Mouse (Mus musculus) MEL (cell line): Measurements from ENCODE around the gene Prss28. TPM values are rescaled to one million over a fixed set of nuclear protein-coding genes. Genes with fewer than 3 reads are reported as not detected.

Experiments
- DNase-seq: peaks from one replicate; pipeline ENCODE4 v3.0.0; 2011; ENCODE audit warnings: low read depth, low spot score
- H3K27ac ChIP-seq: 2 replicates; pipeline ENCODE4 v1.5.1; 2012; ENCODE audit warnings: low read depth, mild to moderate bottlenecking, control low read depth, low read length, moderate library complexity; ENCODE audit not compliant: control insufficient read depth
- H3K27me3 ChIP-seq, 2 experiments: fragments of 150-350 bp in 1 of 2; sonication (generic) in 1 of 2; 2 replicates each; pipeline ENCODE4 v1.6.1; 2012; ENCODE audit warnings: low read length in 2 of 2, mild to moderate bottlenecking in 2 of 2, improper control_type of control experiment in 1 of 2, moderate library complexity in 1 of 2; ENCODE audit not compliant: insufficient read depth in 2 of 2, control insufficient read depth in 1 of 2
- H3K36me3 ChIP-seq, 2 experiments: 2 replicates each; pipeline ENCODE4 v1.6.1; 2012 to 2014; ENCODE audit warnings: low read length in 2 of 2, improper control_type of control experiment in 1 of 2, inconsistent platforms in 1 of 2, mild to moderate bottlenecking in 1 of 2; ENCODE audit not compliant: insufficient read depth in 2 of 2, control insufficient read depth in 1 of 2
- H3K4me1 ChIP-seq, 2 experiments: fragments of 150-350 bp in 1 of 2; sonication (generic) in 1 of 2; 2 replicates each; pipeline ENCODE4 v1.6.1; 2012; ENCODE audit warnings: low read length in 2 of 2, improper control_type of control experiment in 1 of 2, mild to moderate bottlenecking in 1 of 2; ENCODE audit not compliant: insufficient read depth in 2 of 2, control insufficient read depth in 1 of 2
- H3K4me3 ChIP-seq, 2 experiments: fragments of 150-350 bp in 1 of 2; sonication (generic) in 1 of 2; 2 replicates each; pipeline ENCODE4 v1.5.1; 2012; ENCODE audit warnings: low read depth in 2 of 2, low read length in 2 of 2, mild to moderate bottlenecking in 2 of 2, moderate library complexity in 2 of 2, control low read depth in 1 of 2, improper control_type of control experiment in 1 of 2; ENCODE audit not compliant: control insufficient read depth in 1 of 2, insufficient read depth in 1 of 2
- H3K79me2 ChIP-seq: 2 replicates; pipeline ENCODE4 v1.6.1; 2012; ENCODE audit warnings: mild to moderate bottlenecking, low read length, moderate library complexity; ENCODE audit not compliant: control insufficient read depth, poor library complexity, insufficient read depth
- H3K9ac ChIP-seq: 2 replicates; pipeline ENCODE4 v1.6.1; 2012; ENCODE audit warnings: low read depth, mild to moderate bottlenecking, control low read depth, low read length, moderate library complexity; ENCODE audit not compliant: control insufficient read depth, poor library complexity, severe bottlenecking
- H3K9me3 ChIP-seq: fragments of 150-350 bp; sonication (generic); replicated peaks from 2 replicates; pipeline ENCODE4 v1.6.1; 2012; ENCODE audit warnings: mild to moderate bottlenecking, low read length, improper control_type of control experiment, moderate library complexity; ENCODE audit not compliant: insufficient read depth
- BHLHE40 ChIP-seq: IDR thresholded peaks from 2 replicates; pipeline ENCODE4 v1.6.1; 2012; ENCODE audit warnings: low read depth, mild to moderate bottlenecking, inconsistent platforms, low read length, improper control_type of control experiment, borderline replicate concordance
- CHD2 ChIP-seq: IDR thresholded peaks from 2 replicates; pipeline ENCODE4 v1.6.1; 2011; ENCODE audit warnings: low read length, improper control_type of control experiment
- CTCF ChIP-seq, 3 experiments: IDR thresholded peaks in 2 of 3; conservative IDR thresholded peaks in 1 of 3; 2 replicates each; pipeline ENCODE4 v1.5.1; 2011 to 2012; ENCODE audit warnings: low read length in 3 of 3, low read depth in 2 of 3, mild to moderate bottlenecking in 2 of 3, improper control_type of control experiment in 1 of 3, inconsistent platforms in 1 of 3, mixed read lengths in 1 of 3, moderate library complexity in 1 of 3; ENCODE audit not compliant: control insufficient read depth in 1 of 3, insufficient read depth in 1 of 3, poor library complexity in 1 of 3, severe bottlenecking in 1 of 3
- ELF1 ChIP-seq: IDR thresholded peaks from 2 replicates; pipeline ENCODE4 v1.6.1; 2014; ENCODE audit warnings: low read depth, mild to moderate bottlenecking, inconsistent platforms, low read length, improper control_type of control experiment, moderate library complexity
- GATA1 ChIP-seq: IDR thresholded peaks from 2 replicates; pipeline ENCODE4 v1.6.1; 2011; ENCODE audit warnings: low read depth, low read length, improper control_type of control experiment
- HCFC1 ChIP-seq: IDR thresholded peaks from 2 replicates; pipeline ENCODE4 v1.6.1; 2012; ENCODE audit warnings: low read depth, mild to moderate bottlenecking, inconsistent platforms, low read length, improper control_type of control experiment, moderate library complexity
- KAT2A ChIP-seq: conservative IDR thresholded peaks from 2 replicates; pipeline ENCODE4 v1.6.1; 2012; ENCODE audit warnings: low read depth, low read length, improper control_type of control experiment, inconsistent platforms
- MAFK ChIP-seq: IDR thresholded peaks from 2 replicates; pipeline ENCODE4 v1.6.1; 2011; ENCODE audit warnings: low read depth, mild to moderate bottlenecking, low read length, improper control_type of control experiment, borderline replicate concordance
- MAX ChIP-seq: IDR thresholded peaks from 2 replicates; pipeline ENCODE4 v1.6.1; 2011; ENCODE audit warnings: low read length, improper control_type of control experiment
- MYB ChIP-seq: IDR thresholded peaks from 2 replicates; pipeline ENCODE4 v1.6.1; 2011; ENCODE audit warnings: mild to moderate bottlenecking, low read depth, low read length, improper control_type of control experiment
- NELFE ChIP-seq: IDR thresholded peaks from 2 replicates; pipeline ENCODE4 v1.6.1; 2011; ENCODE audit warnings: low read depth, low read length, improper control_type of control experiment
- NRF1 ChIP-seq: IDR thresholded peaks from 2 replicates; pipeline ENCODE4 v1.6.1; 2014; ENCODE audit warnings: low read depth, mild to moderate bottlenecking, inconsistent platforms, low read length, improper control_type of control experiment, moderate library complexity; ENCODE audit not compliant: poor library complexity, insufficient read depth, severe bottlenecking
- RAD21 ChIP-seq: IDR thresholded peaks from 2 replicates; pipeline ENCODE4 v1.6.1; 2011; ENCODE audit warnings: mild to moderate bottlenecking, low read depth, low read length, improper control_type of control experiment
- RCOR1 ChIP-seq: IDR thresholded peaks from 2 replicates; pipeline ENCODE4 v1.6.1; 2012; ENCODE audit warnings: low read depth, mild to moderate bottlenecking, inconsistent platforms, low read length, improper control_type of control experiment
- TAL1 ChIP-seq: IDR thresholded peaks from 2 replicates; pipeline ENCODE4 v1.6.1; 2012; ENCODE audit warnings: mild to moderate bottlenecking, inconsistent platforms, low read length, moderate library complexity, mixed read lengths
- TCF12 ChIP-seq: IDR thresholded peaks from 2 replicates; pipeline ENCODE4 v1.6.1; 2014; ENCODE audit warnings: low read depth, mild to moderate bottlenecking, inconsistent platforms, low read length, improper control_type of control experiment, moderate library complexity
- UBTF ChIP-seq: IDR thresholded peaks from 2 replicates; pipeline ENCODE4 v1.6.1; 2012; ENCODE audit warnings: low read depth, mild to moderate bottlenecking, inconsistent platforms, low read length, improper control_type of control experiment, moderate library complexity, borderline replicate concordance; ENCODE audit not compliant: insufficient read depth
- USF1 ChIP-seq: IDR thresholded peaks from 2 replicates; pipeline ENCODE4 v1.6.1; 2014; ENCODE audit warnings: low read depth, mild to moderate bottlenecking, inconsistent platforms, low read length, improper control_type of control experiment, moderate library complexity
- USF2 ChIP-seq, 2 experiments: IDR thresholded peaks; 2 replicates each; pipeline ENCODE4 v1.6.1; 2011 to 2012; ENCODE audit warnings: improper control_type of control experiment in 2 of 2, low read length in 2 of 2, borderline replicate concordance in 1 of 2, inconsistent platforms in 1 of 2, low read depth in 1 of 2, mild to moderate bottlenecking in 1 of 2; ENCODE audit not compliant: insufficient read depth in 1 of 2
- ZC3H11A ChIP-seq: IDR thresholded peaks from 2 replicates; pipeline ENCODE4 v1.6.1; 2012; ENCODE audit warnings: low read depth, mild to moderate bottlenecking, inconsistent platforms, low read length, improper control_type of control experiment
- ZKSCAN1 ChIP-seq: IDR thresholded peaks from 2 replicates; pipeline ENCODE4 v1.6.1; 2012; ENCODE audit warnings: low read depth, mild to moderate bottlenecking, inconsistent platforms, low read length, improper control_type of control experiment, moderate library complexity
- ZMIZ1 ChIP-seq: IDR thresholded peaks from 2 replicates; pipeline ENCODE4 v1.6.1; 2012; ENCODE audit warnings: low read depth, mild to moderate bottlenecking, inconsistent platforms, low read length, improper control_type of control experiment, moderate library complexity
- ZNF384 ChIP-seq: IDR thresholded peaks from 2 replicates; pipeline ENCODE4 v1.6.1; 2012; ENCODE audit warnings: low read depth, mild to moderate bottlenecking, inconsistent platforms, low read length, improper control_type of control experiment
- polyA plus RNA-seq, 2 experiments: library from polyadenylated mRNA; stranded (reverse) in 1 of 2; unstranded in 1 of 2; fragments of >175 nt in 1 of 2; fragments of >200 nt in 1 of 2; gene quantifications; 2 replicates each; pipeline versions ENCODE4 v1.2.1 to v1.2.4; 2012; ENCODE audit warnings: low replicate concordance in 2 of 2, low read depth in 1 of 2; ENCODE audit not compliant: insufficient read length in 2 of 2, insufficient read depth in 1 of 2, missing spikeins in 1 of 2
- total RNA-seq: library from RNA; depleted of rRNA; stranded (reverse); fragments of 300-350 nt; gene quantifications from 2 replicates; pipeline ENCODE4 v1.2.3, GENCODE M21; 2012

The Prss28 gene
- total and polyA plus RNA-seq, 3 experiments: not detected

- Histone ChIP-seq H3K9ac (no peak within 1 kb of the TSS), H3K4me1 (peaks cover 12 to 25% of the 10 kb centered on the region in 2 experiments), H3K79me2 (no peaks in the 10 kb centered on the region), H3K27ac (no peak within 1 kb of the TSS), H3K27me3 (no peaks in the 10 kb centered on the region; a peak in 2 of 4 replicates), H3K9me3 (no peaks in the 10 kb centered on the region), H3K36me3 (peaks cover 0 to 15% of the 10 kb centered on the region in 2 experiments; a peak in 2 of 4 replicates), H3K4me3 (no peak within 1 kb of the TSS)
- TF ChIP-seq CHD2 (no peak), NRF1 (no peak), UBTF (no peak), ZKSCAN1 (no peak), MAFK (no peak), ZMIZ1 (no peak), GATA1 (no peak), USF2 (IDR thresholded peaks at IDR 0.05; ENCODE audit: borderline replicate concordance in 1 of 2, insufficient read depth in 1 of 2, low read depth in 1 of 2, low read length in 2 of 2) (no peak), ZC3H11A (no peak)
- DNase-seq: no peak
These were observed 10.4 kb upstream of the Prss28 start, which contains the start of gene Prss34 for GRCm38 (mm10) chr17:25298094-25298493. TSS of gene Prss34 (plus strand) at chr17:25298394.

DNA sequence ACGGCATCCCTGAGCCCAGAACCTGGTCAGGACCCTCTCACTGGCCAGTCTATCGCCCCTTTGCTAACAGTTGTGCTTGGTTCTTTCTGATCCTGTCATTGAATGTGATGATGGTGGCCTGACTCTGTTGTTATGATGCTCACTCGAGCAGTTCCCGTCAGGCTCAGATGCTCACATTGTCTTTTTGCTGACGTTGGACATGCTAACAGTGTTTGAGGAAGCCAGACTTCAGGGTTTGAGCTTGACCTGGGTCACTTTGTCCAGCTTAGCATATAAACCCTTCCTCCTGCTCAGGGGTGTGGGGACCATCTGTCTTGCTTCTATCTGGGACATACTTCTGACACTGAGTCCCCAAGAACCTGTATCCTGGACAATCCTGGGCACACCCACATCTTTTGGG is 9.9 kb downstream of the Prss28 start, which contains the start of gene Prss29:
Gene Prss29, plus strand, starts transcription at position 301 of the 400 bp plus-strand sequence.
- no peak for TF ChIP-seq MAX
- TF ChIP-seq GATA1: no peak
- TF ChIP-seq HCFC1: no peak
- no peak for TF ChIP-seq RCOR1
- no peak for TF ChIP-seq USF1
- no peak for TF ChIP-seq TCF12
- TF ChIP-seq ZMIZ1: no peak
- TF ChIP-seq NELFE: no peak
- no peak for TF ChIP-seq USF2 (IDR thresholded peaks at IDR 0.05; ENCODE audit: borderline replicate concordance in 1 of 2, insufficient read depth in 1 of 2, low read depth in 1 of 2, low read length in 2 of 2)
- TF ChIP-seq CTCF (IDR thresholded peaks at IDR 0.05 in 2 of 3, conservative IDR thresholded peaks at IDR 0.05 in 1 of 3; ENCODE audit: control insufficient read depth in 1 of 3, insufficient read depth in 1 of 3, low read depth in 2 of 3, low read length in 3 of 3, poor library complexity in 1 of 3, severe bottlenecking in 1 of 3): no peak
- TF ChIP-seq RAD21: no peak
- no peak for TF ChIP-seq TAL1
- no peak for TF ChIP-seq CHD2
- TF ChIP-seq NRF1: no peak
- TF ChIP-seq MYB: no peak
- no peak for TF ChIP-seq BHLHE40
- no peak for TF ChIP-seq ELF1
- no peak for TF ChIP-seq KAT2A
- TF ChIP-seq ZKSCAN1: no peak
- TF ChIP-seq ZNF384: no peak
- H3K27ac ChIP-seq: no peak within 1 kb of the TSS
- H3K27me3 ChIP-seq: peaks cover 1 to 3% of the 10 kb centered on the region in 2 experiments
- no peak for DNase-seq
- no peaks in the 10 kb centered on the region for H3K36me3 ChIP-seq
- H3K79me2 ChIP-seq: no peaks in the 10 kb centered on the region
- no peak within 1 kb of the TSS for H3K4me3 ChIP-seq
- no peaks in the 10 kb centered on the region for H3K9me3 ChIP-seq
- H3K4me1 ChIP-seq: no peaks in the 10 kb centered on the region
- no peak within 1 kb of the TSS for H3K9ac ChIP-seq
